Mouse (Mus musculus) small intestine, adult 2 months (tissue): ENCODE results near the gene Qrfp. TPM values are rescaled to one million over a fixed set of nuclear protein-coding genes. Genes with fewer than 3 reads are reported as not detected.

Source experiments
- H3K27ac ChIP-seq: fragments of 200-500 bp; 2 replicates; pipeline ENCODE4 v1.5.1; 2012; ENCODE audit warnings: low read depth, low read length, control low read depth, inconsistent platforms; ENCODE audit not compliant: insufficient read depth
- H3K27me3 ChIP-seq: fragments of 200-500 bp; 2 replicates; pipeline ENCODE4 v1.6.1; 2012; ENCODE audit warnings: mild to moderate bottlenecking, moderate library complexity, low read length, inconsistent platforms; ENCODE audit not compliant: control insufficient read depth, insufficient read depth
- H3K36me3 ChIP-seq: fragments of 200-500 bp; 2 replicates; pipeline ENCODE4 v1.6.1; 2012; ENCODE audit warnings: mild to moderate bottlenecking, low read length, control low read depth, inconsistent platforms; ENCODE audit not compliant: control insufficient read depth, insufficient read depth
- H3K4me1 ChIP-seq: fragments of 200-500 bp; 2 replicates; pipeline ENCODE4 v1.6.1; 2012; ENCODE audit warnings: low read length, inconsistent platforms, mixed read lengths; ENCODE audit not compliant: control insufficient read depth, insufficient read depth, insufficient read length
- H3K4me3 ChIP-seq: fragments of 200-500 bp; 2 replicates; pipeline ENCODE4 v1.5.1; 2012; ENCODE audit warnings: low read depth, mild to moderate bottlenecking, control low read depth, inconsistent platforms, low read length, moderate library complexity
- CTCF ChIP-seq: fragments of 200-500 bp; IDR thresholded peaks from 2 replicates; pipeline ENCODE4 v1.5.1; 2012; ENCODE audit warnings: low read depth, mild to moderate bottlenecking, control low read depth, inconsistent platforms, low read length, moderate library complexity, mixed read lengths; ENCODE audit not compliant: insufficient replicate concordance, insufficient read length; ENCODE audit errors: extremely low read depth
- POLR2A ChIP-seq: fragments of 200-500 bp; IDR thresholded peaks from 2 replicates; pipeline ENCODE4 v1.6.1; 2012; ENCODE audit warnings: low read depth, mild to moderate bottlenecking, control low read depth, inconsistent platforms, low read length, moderate library complexity
- WGBS: fragments of 180-500 bp; shearing (Covaris S2); methylation state at CpG from one replicate; pipeline ENCODE4 v1.1.7; 2018; 5-methylcytosine and 5-hydroxymethylcytosine counted together
- polyA plus RNA-seq: library from polyadenylated mRNA; depleted of rRNA; stranded (reverse); fragments of >200 nt; gene quantifications from 2 replicates; pipeline ENCODE4 v1.2.3, GENCODE M21; 2012; rRNA removed

Gene Qrfp
- 0.06 and 0.11 TPM in 2 replicates for polyA plus RNA-seq

- H3K4me3 ChIP-seq = peak within 1 kb of the TSS; percentile 4; the same call in 1 of the 2 replicates
- no peaks in the 10 kb centered on the region; the same call in 1 of the 2 replicates for H3K4me1 ChIP-seq
- H3K27ac ChIP-seq = no peak within 1 kb of the TSS
- no peaks in the 10 kb centered on the region for H3K27me3 ChIP-seq
- TF ChIP-seq POLR2A = no peak
- no peaks in the 10 kb centered on the region for H3K36me3 ChIP-seq
- 55% methylated on average over 12 of the region's 12 CpGs for WGBS
Observed at GRCm38 (mm10) chr2:31810444-31810843, at the start of gene Qrfp. TSS of gene Qrfp (minus strand) at chr2:31810580.

- TF ChIP-seq CTCF (no peak), POLR2A (no peak)
- H3K4me3 ChIP-seq = no peak overlapping the region
- H3K27me3 ChIP-seq = no peaks in the 10 kb centered on the region
- no peaks in the 10 kb centered on the region for H3K4me1 ChIP-seq
- no peak overlapping the region for H3K27ac ChIP-seq
- 51% methylated on average over 12 of the region's 12 CpGs for WGBS
- no peaks in the 10 kb centered on the region for H3K36me3 ChIP-seq
Observed at GRCm38 (mm10) chr2:31858500-31858899, 48.1 kb upstream of the Qrfp start.

- TF ChIP-seq POLR2A = no peak
- no peak for TF ChIP-seq CTCF
- Histone ChIP-seq H3K36me3 (no peaks in the 10 kb centered on the region), H3K27ac (no peak overlapping the region), H3K4me3 (no peak overlapping the region), H3K27me3 (no peaks in the 10 kb centered on the region), H3K4me1 (no peaks in the 10 kb centered on the region)
- 71% methylated on average over 6 of the region's 6 CpGs for WGBS
Observed at GRCm38 (mm10) chr2:31857180-31857579, 46.8 kb upstream of the Qrfp start.

GRCm38 (mm10) chr2:31855991-31856390, 45.6 kb upstream of the Qrfp start:
- no peak for TF ChIP-seq POLR2A
- TF ChIP-seq CTCF = no peak
- Histone ChIP-seq H3K4me1 (no peaks in the 10 kb centered on the region), H3K27ac (no peak overlapping the region), H3K27me3 (no peaks in the 10 kb centered on the region), H3K36me3 (no peaks in the 10 kb centered on the region), H3K4me3 (no peak overlapping the region)
- 76% methylated on average over 8 of the region's 8 CpGs for WGBS

GRCm38 (mm10) chr2:31850141-31850540, 39.8 kb upstream of the Qrfp start:
- no peaks in the 10 kb centered on the region for H3K36me3 ChIP-seq
- TF ChIP-seq POLR2A = no peak
- H3K27ac ChIP-seq = no peak overlapping the region
- peaks cover 27% of the 10 kb centered on the region for H3K27me3 ChIP-seq
- no peak overlapping the region for H3K4me3 ChIP-seq
- H3K4me1 ChIP-seq = peaks cover 4% of the 10 kb centered on the region; the same call in 1 of the 2 replicates
- WGBS = 59% methylated on average over 12 of the region's 12 CpGs

- TF ChIP-seq CTCF (peak; percentile 52; the same call in 1 of the 2 replicates), POLR2A (no peak)
- Histone ChIP-seq H3K27me3 (peaks cover 40% of the 10 kb centered on the region), H3K36me3 (no peaks in the 10 kb centered on the region), H3K27ac (no peak overlapping the region), H3K4me3 (no peak overlapping the region), H3K4me1 (peaks cover 4% of the 10 kb centered on the region)
- whole genome bisulfite sequencing = 12% methylated on average over 6 of the region's 6 CpGs
Observed at GRCm38 (mm10) chr2:31847908-31848307, 37.5 kb upstream of the Qrfp start.

- peak overlapping the region; percentile 54; the same call in 1 of the 2 replicates for H3K4me3 ChIP-seq
- 10% methylated on average over 35 of the region's 35 CpGs for WGBS
- peaks cover 45% of the 10 kb centered on the region for H3K27me3 ChIP-seq
- H3K4me1 ChIP-seq = peaks cover 4% of the 10 kb centered on the region
- TF ChIP-seq POLR2A = no peak
- no peak for TF ChIP-seq CTCF
- H3K27ac ChIP-seq = no peak overlapping the region
- H3K36me3 ChIP-seq = no peaks in the 10 kb centered on the region
Observed at GRCm38 (mm10) chr2:31846692-31847660, 36.6 kb upstream of the Qrfp start.
